Mouse (Mus musculus) CH12.LX (cell line): ENCODE measurements around the gene Pofut2.

Source experiments
- CTCF ChIP-seq, 2 experiments: IDR thresholded peaks in 1 of 2; conservative IDR thresholded peaks in 1 of 2; 2 replicates each; pipeline ENCODE4 v1.5.1; 2011 to 2012; ENCODE audit warnings: low read depth in 2 of 2, low read length in 2 of 2, improper control_type of control experiment in 1 of 2, inconsistent platforms in 1 of 2, mild to moderate bottlenecking in 1 of 2, moderate library complexity in 1 of 2
- E2F4 ChIP-seq: IDR thresholded peaks from 2 replicates; pipeline ENCODE4 v1.6.1; 2011; ENCODE audit warnings: low read depth, low read length, improper control_type of control experiment; ENCODE audit not compliant: insufficient replicate concordance
- EP300 ChIP-seq: IDR thresholded peaks from 2 replicates; pipeline ENCODE4 v1.6.1; 2011; ENCODE audit warnings: low read length, improper control_type of control experiment
- MAZ ChIP-seq: IDR thresholded peaks from 2 replicates; pipeline ENCODE4 v1.6.1; 2012; ENCODE audit warnings: low read depth, mild to moderate bottlenecking, inconsistent platforms, low read length, improper control_type of control experiment, moderate library complexity
- POLR2A ChIP-seq: IDR thresholded peaks from 2 replicates; pipeline ENCODE4 v1.6.1; 2011; ENCODE audit warnings: low read depth, mild to moderate bottlenecking, improper control_type of control experiment, low read length
- RAD21 ChIP-seq: IDR thresholded peaks from 2 replicates; pipeline ENCODE4 v1.6.1; 2011; ENCODE audit warnings: low read depth, mild to moderate bottlenecking, low read length, improper control_type of control experiment, moderate library complexity
- TCF12 ChIP-seq: IDR thresholded peaks from 2 replicates; pipeline ENCODE4 v1.6.1; 2014; ENCODE audit warnings: low read depth, mild to moderate bottlenecking, inconsistent platforms, low read length, improper control_type of control experiment
- USF1 ChIP-seq: IDR thresholded peaks from 2 replicates; pipeline ENCODE4 v1.6.1; 2014; ENCODE audit warnings: low read depth, mild to moderate bottlenecking, inconsistent platforms, low read length, improper control_type of control experiment
- ZC3H11A ChIP-seq: IDR thresholded peaks from 2 replicates; pipeline ENCODE4 v1.6.1; 2012; ENCODE audit warnings: low read depth, mild to moderate bottlenecking, inconsistent platforms, low read length, improper control_type of control experiment
- ZKSCAN1 ChIP-seq: IDR thresholded peaks from 2 replicates; pipeline ENCODE4 v1.6.1; 2012; ENCODE audit warnings: low read depth, inconsistent platforms, low read length, improper control_type of control experiment, borderline replicate concordance

DNA sequence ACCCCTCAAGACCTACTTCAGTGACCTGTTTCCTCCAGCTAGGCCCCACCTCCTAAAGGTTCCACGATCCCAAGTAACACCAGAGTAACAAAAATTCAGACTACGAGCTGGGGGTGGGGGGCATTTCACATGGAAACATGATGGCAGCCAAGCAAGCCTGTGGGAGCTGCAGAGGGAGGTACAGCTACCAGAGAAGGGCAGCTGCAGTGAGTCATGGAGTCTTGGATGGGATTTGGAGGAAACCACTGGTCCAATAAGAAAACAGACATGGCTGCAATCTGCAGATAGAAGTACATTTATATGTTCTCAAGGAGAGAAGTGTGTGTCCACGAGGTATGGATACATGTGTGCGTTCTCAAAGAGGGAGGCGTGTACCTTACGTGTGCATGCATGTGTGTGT, 14.2 kb upstream of the Pofut2 start:
- TF ChIP-seq MAZ (no peak), POLR2A (no peak), TCF12 (no peak), ZKSCAN1 (no peak), USF1 (no peak), RAD21 (no peak), CTCF (conservative IDR thresholded peaks at IDR 0.05 in 1 of 2, IDR thresholded peaks at IDR 0.05 in 1 of 2; ENCODE audit: low read depth in 2 of 2, low read length in 2 of 2) (no peak), EP300 (no peak), E2F4 (no peak), ZC3H11A (no peak)
